Mouse (Mus musculus): ENCODE results near the gene Camta2. TPM values are rescaled to one million over a fixed set of nuclear protein-coding genes. Genes with fewer than 3 reads are reported as not detected.

Gene Camta2
- polyA plus RNA-seq, 1 experiment from 2014 or later = 15.0 TPM

- no peaks in the 10 kb centered on the region for H3K27me3 ChIP-seq (ENCODE audit: control insufficient read depth, insufficient read depth, low read length)
- H3K9ac ChIP-seq (ENCODE audit: low read length) = no peak overlapping the region
- H3K36me3 ChIP-seq (ENCODE audit: control insufficient read depth, insufficient read depth) = no peaks in the 10 kb centered on the region
- H3K27ac ChIP-seq (ENCODE audit: low read length) = no peak overlapping the region
- 72% methylated on average over 4 of the region's 4 CpGs for WGBS
- no peak overlapping the region for H3K4me2 ChIP-seq (ENCODE audit: low read depth, low read length)
- ATAC-seq (replicated peaks; ENCODE audit: extremely low read depth, insufficient read depth, low FRiP score) = no peak
- no peaks in the 10 kb centered on the region for H3K9me3 ChIP-seq (replicated peaks; ENCODE audit: control insufficient read depth, low read length)
- no peak overlapping the region for H3K4me3 ChIP-seq (ENCODE audit: low read length)
- H3K4me1 ChIP-seq (ENCODE audit: control insufficient read depth, insufficient read depth, low read length) = peaks cover 4% of the 10 kb centered on the region; the same call in 1 of the 2 replicates
Measured at GRCm38 (mm10) chr11:70626877-70627276, 61.0 kb downstream of the Camta2 start.

GRCm38 (mm10) chr11:70625473-70625872, 62.4 kb downstream of the Camta2 start:
- whole genome bisulfite sequencing = 44% methylated on average over 4 of the region's 4 CpGs
- Histone ChIP-seq H3K36me3 (ENCODE audit: control insufficient read depth, insufficient read depth) (no peaks in the 10 kb centered on the region), H3K27ac (ENCODE audit: low read length) (no peak overlapping the region), H3K4me1 (ENCODE audit: control insufficient read depth, insufficient read depth, low read length) (peaks cover 5% of the 10 kb centered on the region; the same call in 1 of the 2 replicates), H3K9ac (ENCODE audit: low read length) (no peak overlapping the region), H3K4me2 (ENCODE audit: low read depth, low read length) (no peak overlapping the region), H3K9me3 (replicated peaks; ENCODE audit: control insufficient read depth, low read length) (no peaks in the 10 kb centered on the region), H3K4me3 (ENCODE audit: low read length) (no peak overlapping the region), H3K27me3 (ENCODE audit: control insufficient read depth, insufficient read depth, low read length) (no peaks in the 10 kb centered on the region)
- no peak for ATAC-seq (replicated peaks; ENCODE audit: extremely low read depth, insufficient read depth, low FRiP score)

- WGBS = 65% methylated on average over 10 of the region's 10 CpGs
- H3K36me3 ChIP-seq (ENCODE audit: control insufficient read depth, insufficient read depth) = no peaks in the 10 kb centered on the region
- H3K27ac ChIP-seq (ENCODE audit: low read length) = no peak overlapping the region
- H3K4me2 ChIP-seq (ENCODE audit: low read depth, low read length) = no peak overlapping the region
- ATAC-seq (replicated peaks; ENCODE audit: extremely low read depth, insufficient read depth, low FRiP score) = no peak
- no peaks in the 10 kb centered on the region for H3K9me3 ChIP-seq (replicated peaks; ENCODE audit: control insufficient read depth, low read length)
- H3K27me3 ChIP-seq (ENCODE audit: control insufficient read depth, insufficient read depth, low read length) = no peaks in the 10 kb centered on the region
- H3K4me3 ChIP-seq (ENCODE audit: low read length) = no peak overlapping the region
- peaks cover 5% of the 10 kb centered on the region; the same call in 1 of the 2 replicates for H3K4me1 ChIP-seq (ENCODE audit: control insufficient read depth, insufficient read depth, low read length)
- no peak overlapping the region for H3K9ac ChIP-seq (ENCODE audit: low read length)
Measured at GRCm38 (mm10) chr11:70623053-70623742, 64.7 kb downstream of the Camta2 start.

GRCm38 (mm10) chr11:70621972-70622814, 65.7 kb downstream of the Camta2 start:
- no peak overlapping the region for H3K4me3 ChIP-seq (ENCODE audit: low read length)
- H3K4me2 ChIP-seq (ENCODE audit: low read depth, low read length) = no peak overlapping the region
- H3K27me3 ChIP-seq (ENCODE audit: control insufficient read depth, insufficient read depth, low read length) = no peaks in the 10 kb centered on the region
- no peak for ATAC-seq (replicated peaks; ENCODE audit: extremely low read depth, insufficient read depth, low FRiP score)
- WGBS = 36% methylated on average over 7 of the region's 7 CpGs
- peaks cover 5% of the 10 kb centered on the region; the same call in 1 of the 2 replicates for H3K4me1 ChIP-seq (ENCODE audit: control insufficient read depth, insufficient read depth, low read length)
- H3K27ac ChIP-seq (ENCODE audit: low read length) = no peak overlapping the region
- no peak overlapping the region for H3K9ac ChIP-seq (ENCODE audit: low read length)
- no peaks in the 10 kb centered on the region for H3K36me3 ChIP-seq (ENCODE audit: control insufficient read depth, insufficient read depth)
- no peaks in the 10 kb centered on the region for H3K9me3 ChIP-seq (replicated peaks; ENCODE audit: control insufficient read depth, low read length)

Small RNAs within 50 kb of the gene (microRNA-seq; reads per million reads assigned to microRNA genes)
- gene Mir6925 = not detected

Other genes starting within 250 kb of the Camta2 start
- 25.2 and 27.8 TPM in 2 replicates for gene Med11, start 236.2 kb downstream of the Camta2 start, polyA plus RNA-seq (2015; fragmentation: Nextera tagmentation; extraction: Ambion mirVana)
- gene Zmynd15, start 228.7 kb downstream of the Camta2 start, polyA plus RNA-seq (2015; fragmentation: Nextera tagmentation; extraction: Ambion mirVana) = 1.5 and 1.7 TPM in 2 replicates
- gene Cxcl16, start 228.1 kb downstream of the Camta2 start, polyA plus RNA-seq (2015; fragmentation: Nextera tagmentation; extraction: Ambion mirVana) = 10.2 and 10.9 TPM in 2 replicates
- 5.2 and 5.6 TPM in 2 replicates for gene Tm4sf5, start 182.9 kb downstream of the Camta2 start, polyA plus RNA-seq (2015; fragmentation: Nextera tagmentation; extraction: Ambion mirVana)
- 0.31 and 1.3 TPM in 2 replicates for gene Vmo1, start 173.5 kb downstream of the Camta2 start, polyA plus RNA-seq (2015; fragmentation: Nextera tagmentation; extraction: Ambion mirVana)
- gene Gltpd2, start 168.9 kb downstream of the Camta2 start, polyA plus RNA-seq (2015; fragmentation: Nextera tagmentation; extraction: Ambion mirVana) = 0.16 and 0.37 TPM in 2 replicates
- 607 and 623 TPM in 2 replicates for gene Psmb6, start 162.7 kb downstream of the Camta2 start, polyA plus RNA-seq (2015; fragmentation: Nextera tagmentation; extraction: Ambion mirVana)
- not detected in 2 replicates for gene Gm40193, start 155.2 kb downstream of the Camta2 start, polyA plus RNA-seq (2015; fragmentation: Nextera tagmentation; extraction: Ambion mirVana)
- 9.1 and 12.0 TPM in 2 replicates for gene Pld2, start 148.0 kb downstream of the Camta2 start, polyA plus RNA-seq (2015; fragmentation: Nextera tagmentation; extraction: Ambion mirVana)
- gene Mink1, start 125.2 kb downstream of the Camta2 start, polyA plus RNA-seq (2015; fragmentation: Nextera tagmentation; extraction: Ambion mirVana) = 9.8 and 10.3 TPM in 2 replicates
- gene 4930544D05Rik, start 72.3 kb downstream of the Camta2 start, polyA plus RNA-seq (2015; fragmentation: Nextera tagmentation; extraction: Ambion mirVana) = not detected in 2 replicates
- gene Chrne, start 68.9 kb downstream of the Camta2 start, polyA plus RNA-seq (2015; fragmentation: Nextera tagmentation; extraction: Ambion mirVana) = not detected in 2 replicates
- gene Gp1ba, start 49.0 kb downstream of the Camta2 start, polyA plus RNA-seq (2015; fragmentation: Nextera tagmentation; extraction: Ambion mirVana) = 0.34 and 0.38 TPM in 2 replicates
- gene Rnf167, start 40.9 kb downstream of the Camta2 start, polyA plus RNA-seq (2015; fragmentation: Nextera tagmentation; extraction: Ambion mirVana) = 80.3 and 80.9 TPM in 2 replicates
- gene Slc25a11, start 40.6 kb downstream of the Camta2 start, polyA plus RNA-seq (2015; fragmentation: Nextera tagmentation; extraction: Ambion mirVana) = 346 and 351 TPM in 2 replicates
- gene Pfn1, start 33.5 kb downstream of the Camta2 start, polyA plus RNA-seq (2015; fragmentation: Nextera tagmentation; extraction: Ambion mirVana) = 1,225 and 1,312 TPM in 2 replicates
- 578 and 593 TPM in 2 replicates for gene Eno3, start 30.9 kb downstream of the Camta2 start, polyA plus RNA-seq (2015; fragmentation: Nextera tagmentation; extraction: Ambion mirVana)
- gene Spag7, start 18.7 kb downstream of the Camta2 start, polyA plus RNA-seq (2015; fragmentation: Nextera tagmentation; extraction: Ambion mirVana) = 186 and 191 TPM in 2 replicates
- gene Inca1, start 12.1 kb upstream of the Camta2 start, polyA plus RNA-seq (2015; fragmentation: Nextera tagmentation; extraction: Ambion mirVana) = 1.2 and 1.4 TPM in 2 replicates
- 5.1 and 5.2 TPM in 2 replicates for gene Kif1c, start 12.4 kb upstream of the Camta2 start, polyA plus RNA-seq (2015; fragmentation: Nextera tagmentation; extraction: Ambion mirVana)
- gene Zfp3, start 76.1 kb upstream of the Camta2 start, polyA plus RNA-seq (2015; fragmentation: Nextera tagmentation; extraction: Ambion mirVana) = 10.0 and 10.5 TPM in 2 replicates
- 0.32 and 0.70 TPM in 2 replicates for gene Scimp, start 124.5 kb upstream of the Camta2 start, polyA plus RNA-seq (2015; fragmentation: Nextera tagmentation; extraction: Ambion mirVana)
- 26.8 and 28.7 TPM in 2 replicates for gene Rabep1, start 156.7 kb upstream of the Camta2 start, polyA plus RNA-seq (2015; fragmentation: Nextera tagmentation; extraction: Ambion mirVana)